Mouse (Mus musculus) heart, embryonic 15.5 days (tissue): ENCODE results near the gene Prps2. TPM values are rescaled to one million over a fixed set of nuclear protein-coding genes. Genes with fewer than 3 reads are reported as not detected.

Experiments used
- ATAC-seq: fragments of 200-750 bp; cut with Nextera tagmentation; replicated peaks from 2 replicates; pipeline ENCODE4 v1.8.0; 2017; ENCODE audit warnings: low read depth, moderate TSS enrichment; ENCODE audit not compliant: insufficient number of reproducible peaks, insufficient read depth, low FRiP score
- H3K27ac ChIP-seq: fragments of 300-500 bp; sonication (generic); 2 replicates; pipeline ENCODE4 v1.5.1; 2015; ENCODE audit warnings: mild to moderate bottlenecking, inconsistent platforms
- H3K27me3 ChIP-seq: fragments of 300-500 bp; sonication (generic); 2 replicates; pipeline ENCODE4 v1.6.1; 2015; ENCODE audit warnings: inconsistent platforms
- H3K36me3 ChIP-seq: fragments of 300-500 bp; sonication (generic); 2 replicates; pipeline ENCODE4 v1.6.1; 2015; ENCODE audit warnings: mild to moderate bottlenecking, inconsistent platforms
- H3K4me1 ChIP-seq: fragments of 300-500 bp; sonication (generic); replicated peaks from 2 replicates; pipeline ENCODE4 v1.6.1; 2015; ENCODE audit warnings: inconsistent platforms
- H3K4me2 ChIP-seq: fragments of 300-500 bp; sonication (generic); 2 replicates; pipeline ENCODE4 v1.6.1; 2015; ENCODE audit warnings: inconsistent platforms, mild to moderate bottlenecking, moderate library complexity
- H3K4me3 ChIP-seq: fragments of 300-500 bp; sonication (generic); 2 replicates; pipeline ENCODE4 v1.5.1; 2015; ENCODE audit warnings: mild to moderate bottlenecking, inconsistent platforms
- H3K9ac ChIP-seq: fragments of 300-500 bp; sonication (generic); 2 replicates; pipeline ENCODE4 v1.6.1; 2015; ENCODE audit warnings: mild to moderate bottlenecking, inconsistent platforms
- H3K9me3 ChIP-seq: fragments of 300-500 bp; sonication (generic); replicated peaks from 2 replicates; pipeline ENCODE4 v1.6.1; 2016; ENCODE audit warnings: inconsistent platforms
- WGBS: fragments of 180-500 bp; shearing (Covaris S2); methylation state at CpG from one replicate; pipeline ENCODE4 v1.1.7; 2015; ENCODE audit warnings: mixed read lengths; 5-methylcytosine and 5-hydroxymethylcytosine counted together
- polyA plus RNA-seq: library from polyadenylated mRNA; unstranded; fragments of >200 nt; fragmentation: Nextera tagmentation; extraction: Ambion mirVana; gene quantifications from 2 replicates; pipeline ENCODE4 v1.2.1, GENCODE M21; 2015

The Prps2 gene
- polyA plus RNA-seq, 1 experiment from 2014 or later: 38.0 TPM

DNA sequence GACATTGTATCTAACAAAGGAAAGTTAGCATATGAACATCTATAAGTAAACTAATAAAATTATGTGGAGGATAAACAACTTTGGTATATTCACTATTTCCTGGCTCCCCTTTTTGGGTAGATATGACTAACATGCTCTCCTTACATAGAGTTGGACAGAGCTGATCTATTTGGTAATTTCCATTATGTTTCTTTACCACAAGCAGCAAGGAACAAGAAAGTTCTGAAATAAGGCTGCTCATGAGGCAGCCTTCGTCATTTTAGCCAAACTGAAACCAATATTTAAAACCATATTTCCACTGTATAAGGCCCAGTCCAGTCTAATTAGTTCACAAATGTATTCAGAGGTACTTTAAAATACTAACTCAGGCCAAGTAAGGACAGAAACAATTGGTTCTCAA lies 36.1 kb downstream of the Prps2 start:
- Histone ChIP-seq H3K9me3 (no peaks in the 10 kb centered on the region), H3K27ac (no peak overlapping the region), H3K36me3 (no peaks in the 10 kb centered on the region), H3K4me3 (no peak overlapping the region), H3K27me3 (no peaks in the 10 kb centered on the region), H3K9ac (no peak overlapping the region), H3K4me2 (no peak overlapping the region), H3K4me1 (no peaks in the 10 kb centered on the region)
- 88% methylated on average over 1 of the region's 1 CpGs for WGBS
- no peak for ATAC-seq

GRCm38 (mm10) chrX:167344356-167344755 lies 38.2 kb downstream of the Prps2 start:
- H3K36me3 ChIP-seq: no peaks in the 10 kb centered on the region
- no peak overlapping the region for H3K9ac ChIP-seq
- no peak overlapping the region for H3K27ac ChIP-seq
- ATAC-seq: no peak
- H3K4me1 ChIP-seq: no peaks in the 10 kb centered on the region
- no peak overlapping the region for H3K4me2 ChIP-seq
- no peaks in the 10 kb centered on the region for H3K27me3 ChIP-seq
- no peaks in the 10 kb centered on the region for H3K9me3 ChIP-seq
- no peak overlapping the region for H3K4me3 ChIP-seq
- WGBS: 74% methylated on average over 1 of the region's 1 CpGs

DNA sequence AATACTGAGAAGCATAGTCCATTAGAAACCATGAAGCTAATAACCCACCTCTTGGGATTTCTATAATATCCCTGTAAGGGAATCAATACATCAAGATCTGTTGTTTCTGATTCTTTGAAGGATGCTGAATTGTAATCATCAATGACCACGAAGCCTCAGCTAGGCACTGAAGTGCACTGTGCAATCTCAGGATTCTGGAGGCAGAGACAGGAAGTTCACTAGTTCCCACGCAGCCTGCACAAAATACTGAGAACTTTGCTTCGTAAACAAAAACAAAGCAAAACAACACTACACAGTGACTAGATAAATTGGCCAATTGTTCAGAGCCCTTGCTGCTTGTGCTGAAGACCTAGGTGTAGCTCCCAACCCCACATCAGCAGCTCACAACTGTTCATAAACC lies 40.7 kb downstream of the Prps2 start:
- 78% methylated on average over 3 of the region's 3 CpGs for WGBS
- H3K4me2 ChIP-seq: no peak overlapping the region
- no peak overlapping the region for H3K4me3 ChIP-seq
- no peaks in the 10 kb centered on the region for H3K4me1 ChIP-seq
- H3K27me3 ChIP-seq: no peaks in the 10 kb centered on the region
- no peaks in the 10 kb centered on the region for H3K9me3 ChIP-seq
- no peak overlapping the region for H3K27ac ChIP-seq
- H3K9ac ChIP-seq: no peak overlapping the region
- H3K36me3 ChIP-seq: no peaks in the 10 kb centered on the region
- ATAC-seq: no peak

- Histone ChIP-seq H3K27me3 (no peaks in the 10 kb centered on the region), H3K9ac (no peak overlapping the region), H3K4me3 (no peak overlapping the region), H3K4me2 (no peak overlapping the region), H3K9me3 (no peaks in the 10 kb centered on the region), H3K36me3 (no peaks in the 10 kb centered on the region), H3K4me1 (no peaks in the 10 kb centered on the region), H3K27ac (no peak overlapping the region)
- ATAC-seq: no peak
- 83% methylated on average over 2 of the region's 2 CpGs for WGBS
Measured at GRCm38 (mm10) chrX:167340190-167340589, 42.4 kb downstream of the Prps2 start.

DNA sequence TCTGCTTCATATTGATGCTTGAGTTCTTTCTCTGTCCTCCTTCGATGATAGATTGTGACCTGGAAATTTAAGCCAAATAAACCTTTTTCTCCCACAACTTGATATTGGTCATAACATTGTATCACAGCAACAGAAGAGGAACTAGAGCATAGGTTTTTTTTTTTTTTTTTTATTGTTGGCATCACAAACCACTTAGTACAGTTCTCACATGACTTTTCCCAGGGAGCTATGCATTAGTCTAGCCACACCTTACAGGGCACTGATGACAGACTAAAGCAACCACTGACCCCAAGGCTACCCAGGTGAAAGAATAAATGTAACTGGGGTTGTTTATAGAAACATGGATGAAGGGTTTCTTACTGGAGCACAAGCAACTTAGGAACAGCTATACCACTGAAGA lies 44.6 kb downstream of the Prps2 start:
- no peak overlapping the region for H3K9ac ChIP-seq
- H3K27ac ChIP-seq: no peak overlapping the region
- no peaks in the 10 kb centered on the region for H3K36me3 ChIP-seq
- 83% methylated on average over 1 of the region's 1 CpGs for WGBS
- H3K4me3 ChIP-seq: no peak overlapping the region
- no peaks in the 10 kb centered on the region for H3K4me1 ChIP-seq
- no peaks in the 10 kb centered on the region for H3K9me3 ChIP-seq
- H3K4me2 ChIP-seq: no peak overlapping the region
- H3K27me3 ChIP-seq: no peaks in the 10 kb centered on the region
- ATAC-seq: no peak

DNA sequence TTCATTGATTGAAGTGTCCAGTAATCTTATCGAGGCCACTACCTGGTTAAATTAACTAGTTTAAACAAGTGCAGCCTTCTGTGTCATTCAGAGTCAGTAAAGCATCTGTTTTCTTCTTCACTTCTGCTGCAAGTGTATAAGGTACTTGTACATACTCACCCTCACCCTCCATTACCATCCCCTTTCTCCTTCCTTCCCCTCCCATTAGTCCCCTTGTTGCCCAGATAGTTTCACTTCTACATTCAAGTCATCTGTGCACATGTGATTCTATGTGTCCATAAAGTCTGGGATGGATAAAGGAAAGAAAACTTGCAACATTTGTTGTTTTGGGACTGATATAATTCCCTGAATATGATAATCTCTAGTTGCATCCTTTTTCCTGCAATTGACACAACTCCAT lies 48.0 kb downstream of the Prps2 start:
- H3K27ac ChIP-seq: no peak overlapping the region
- H3K4me1 ChIP-seq: no peaks in the 10 kb centered on the region
- no peak overlapping the region for H3K9ac ChIP-seq
- WGBS: 81% methylated on average over 1 of the region's 1 CpGs
- no peaks in the 10 kb centered on the region for H3K27me3 ChIP-seq
- H3K36me3 ChIP-seq: no peaks in the 10 kb centered on the region
- no peak overlapping the region for H3K4me2 ChIP-seq
- no peak overlapping the region for H3K4me3 ChIP-seq
- ATAC-seq: no peak
- no peaks in the 10 kb centered on the region for H3K9me3 ChIP-seq

- Histone ChIP-seq H3K9ac (no peak overlapping the region), H3K27me3 (no peaks in the 10 kb centered on the region), H3K4me1 (0 out of 2 replicates have a peak, but pooled peaks cover 2% of the 10 kb centered on the region), H3K27ac (no peak overlapping the region), H3K4me2 (no peak overlapping the region), H3K9me3 (no peaks in the 10 kb centered on the region), H3K36me3 (no peaks in the 10 kb centered on the region), H3K4me3 (no peak overlapping the region)
- 14% methylated on average over 1 of the region's 1 CpGs for WGBS
- no peak for ATAC-seq
Measured at GRCm38 (mm10) chrX:167332607-167333006, 49.9 kb downstream of the Prps2 start.

GRCm38 (mm10) chrX:167330993-167331392 lies 51.6 kb downstream of the Prps2 start:
- WGBS: 57% methylated on average over 4 of the region's 4 CpGs
- H3K9ac ChIP-seq: no peak overlapping the region

DNA sequence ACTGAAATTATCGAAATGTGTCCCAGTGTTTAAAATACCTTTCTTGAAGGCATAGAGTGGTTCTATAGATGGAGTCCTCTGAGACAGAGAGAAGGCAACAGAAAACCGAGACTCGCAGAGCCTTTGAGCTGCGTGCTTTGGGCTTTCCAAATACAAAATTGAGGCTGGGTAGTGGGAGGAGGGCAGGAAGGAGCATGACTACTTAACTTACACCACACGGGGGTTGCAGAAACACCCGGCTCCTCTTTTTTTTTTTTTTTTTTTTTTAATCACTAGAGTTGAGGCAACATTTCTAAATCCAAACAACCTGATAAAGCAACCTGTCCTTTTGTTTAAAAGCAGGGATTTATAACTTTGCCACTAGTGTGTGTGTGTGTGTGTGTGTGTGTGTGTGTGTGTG lies 52.1 kb downstream of the Prps2 start, which contains the start of gene Tlr7:
TSS of gene Tlr7 (minus strand) at position 160 of the 400 bp plus-strand sequence.
- H3K27me3 ChIP-seq: no peaks in the 10 kb centered on the region
- no peak within 1 kb of the TSS for H3K4me2 ChIP-seq
- no peak within 1 kb of the TSS for H3K27ac ChIP-seq
- no peaks in the 10 kb centered on the region for H3K9me3 ChIP-seq
- H3K36me3 ChIP-seq: no peaks in the 10 kb centered on the region
- H3K4me1 ChIP-seq: 0 out of 2 replicates have a peak, but pooled peaks cover 2% of the 10 kb centered on the region
- WGBS: 60% methylated on average over 6 of the region's 6 CpGs
- no peak for ATAC-seq
- no peak within 1 kb of the TSS for H3K9ac ChIP-seq
- H3K4me3 ChIP-seq: no peak within 1 kb of the TSS

More at GRCm38 (mm10) chrX:167330993-167331392, 51.6 kb downstream of the Prps2 start:
- no peak overlapping the region for H3K27ac ChIP-seq
- H3K4me2 ChIP-seq: no peak overlapping the region
- 0 out of 2 replicates have a peak, but pooled peaks cover 2% of the 10 kb centered on the region for H3K4me1 ChIP-seq
- no peaks in the 10 kb centered on the region for H3K27me3 ChIP-seq
- no peaks in the 10 kb centered on the region for H3K36me3 ChIP-seq
- H3K4me3 ChIP-seq: no peak overlapping the region
- ATAC-seq: no peak
- no peaks in the 10 kb centered on the region for H3K9me3 ChIP-seq

GRCm38 (mm10) chrX:167329620-167330019 lies 52.9 kb downstream of the Prps2 start:
- H3K36me3 ChIP-seq: no peaks in the 10 kb centered on the region
- 81% methylated on average over 1 of the region's 1 CpGs for WGBS

DNA sequence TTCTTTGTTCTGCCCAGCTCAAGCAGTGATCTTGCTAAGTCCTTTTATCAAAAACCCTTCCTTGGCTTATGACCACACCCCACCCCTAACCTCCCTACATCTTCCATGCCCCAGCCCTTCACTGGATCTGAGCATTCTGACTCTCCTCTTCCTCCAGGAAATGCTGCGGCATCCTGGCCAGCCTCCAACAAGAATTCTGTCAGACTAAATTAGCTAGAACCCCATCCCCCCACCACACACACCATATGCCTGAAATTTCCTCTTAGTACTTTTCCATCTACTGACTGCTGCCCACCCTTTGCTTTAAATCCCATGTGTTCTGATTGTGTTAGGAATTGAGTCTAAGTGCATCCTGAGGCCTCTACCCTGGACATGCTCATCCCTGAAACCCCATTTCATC lies 53.5 kb downstream of the Prps2 start:
- Histone ChIP-seq H3K9ac (no peak overlapping the region), H3K4me3 (no peak overlapping the region), H3K36me3 (no peaks in the 10 kb centered on the region), H3K4me2 (no peak overlapping the region), H3K9me3 (no peaks in the 10 kb centered on the region), H3K27me3 (no peaks in the 10 kb centered on the region), H3K27ac (no peak overlapping the region), H3K4me1 (0 out of 2 replicates have a peak, but pooled peaks cover 2% of the 10 kb centered on the region)
- 35% methylated on average over 1 of the region's 1 CpGs for WGBS
- ATAC-seq: no peak

More at GRCm38 (mm10) chrX:167329620-167330019, 52.9 kb downstream of the Prps2 start:
- H3K9me3 ChIP-seq: no peaks in the 10 kb centered on the region
- no peak overlapping the region for H3K4me2 ChIP-seq
- no peak for ATAC-seq
- H3K27ac ChIP-seq: no peak overlapping the region
- 0 out of 2 replicates have a peak, but pooled peaks cover 2% of the 10 kb centered on the region for H3K4me1 ChIP-seq
- no peak overlapping the region for H3K4me3 ChIP-seq
- no peaks in the 10 kb centered on the region for H3K27me3 ChIP-seq
- no peak overlapping the region for H3K9ac ChIP-seq

- Histone ChIP-seq H3K4me3 (no peak overlapping the region), H3K4me1 (0 out of 2 replicates have a peak, but pooled peaks cover 2% of the 10 kb centered on the region), H3K36me3 (no peaks in the 10 kb centered on the region), H3K27ac (no peak overlapping the region), H3K9ac (no peak overlapping the region), H3K9me3 (no peaks in the 10 kb centered on the region), H3K4me2 (no peak overlapping the region), H3K27me3 (no peaks in the 10 kb centered on the region)
- 79% methylated on average over 3 of the region's 3 CpGs for WGBS
- ATAC-seq: no peak
Measured at GRCm38 (mm10) chrX:167328519-167328918, 54.0 kb downstream of the Prps2 start.
